Mouse (Mus musculus): ENCODE data around the gene Gpx3. TPM values are rescaled to one million over a fixed set of nuclear protein-coding genes. Genes with fewer than 3 reads are reported as not detected.
"Not testable (repeated sequence)": the region's sequence is repeated elsewhere in the genome, so short reads cannot be mapped to it uniquely, and the experiment has no call there.

Gene Gpx3
- polyA plus RNA-seq, 1 experiment, result 2.0 TPM

GRCm38 (mm10) chr11:54885406-54885805 lies 16.8 kb upstream of the Gpx3 start:
- TF ChIP-seq MYOG (IDR thresholded peaks at IDR 0.05; ENCODE audit: control insufficient read depth, extremely low read depth, insufficient read length) (no peak), MAX (IDR thresholded peaks at IDR 0.05) (no peak), FOSL1 (IDR thresholded peaks at IDR 0.05; ENCODE audit: insufficient read depth, low read length, poor library complexity, severe bottlenecking) (no peak), MYOD1 (IDR thresholded peaks at IDR 0.05; ENCODE audit: control insufficient read depth, insufficient read length, low read depth) (no peak), CTCF (IDR thresholded peaks at IDR 0.05; ENCODE audit: control insufficient read depth, insufficient read depth, insufficient read length) (no peak), CEBPB (IDR thresholded peaks at IDR 0.05; ENCODE audit: low read depth) (no peak), USF1 (IDR thresholded peaks at IDR 0.05; ENCODE audit: low read depth) (no peak)
- H3K27me3 ChIP-seq (ENCODE audit: control insufficient read depth, insufficient read depth, insufficient read length), result no peaks in the 10 kb centered on the region
- H3K36me3 ChIP-seq (ENCODE audit: control insufficient read depth, insufficient read depth), result no peaks in the 10 kb centered on the region
- no peaks in the 10 kb centered on the region for H3K79me2 ChIP-seq (ENCODE audit: control insufficient read depth, insufficient read depth)
- H3K4me3 ChIP-seq (ENCODE audit: insufficient read depth, poor library complexity, severe bottlenecking), result no peak overlapping the region
- H3ac ChIP-seq (ENCODE audit: control insufficient read depth, insufficient read length, low read depth), result no peak overlapping the region
- H3K79me3 ChIP-seq (ENCODE audit: low read depth), result no peaks in the 10 kb centered on the region

GRCm38 (mm10) chr11:54887927-54888326 lies 14.3 kb upstream of the Gpx3 start:
- Histone ChIP-seq H3K79me3 (ENCODE audit: low read depth) (no peaks in the 10 kb centered on the region), H3K36me3 (ENCODE audit: control insufficient read depth, insufficient read depth) (no peaks in the 10 kb centered on the region), H3K27me3 (ENCODE audit: control insufficient read depth, insufficient read depth, insufficient read length) (no peaks in the 10 kb centered on the region), H3K79me2 (ENCODE audit: control insufficient read depth, insufficient read depth) (no peaks in the 10 kb centered on the region), H3ac (ENCODE audit: control insufficient read depth, insufficient read length, low read depth) (no peak overlapping the region), H3K4me3 (ENCODE audit: insufficient read depth, poor library complexity, severe bottlenecking) (no peak overlapping the region)
- TF ChIP-seq MYOG (IDR thresholded peaks at IDR 0.05; ENCODE audit: control insufficient read depth, extremely low read depth, insufficient read length) (no peak), CTCF (IDR thresholded peaks at IDR 0.05; ENCODE audit: control insufficient read depth, insufficient read depth, insufficient read length) (no peak), USF1 (IDR thresholded peaks at IDR 0.05; ENCODE audit: low read depth) (no peak), MAX (IDR thresholded peaks at IDR 0.05) (no peak), CEBPB (IDR thresholded peaks at IDR 0.05; ENCODE audit: low read depth) (no peak), MYOD1 (IDR thresholded peaks at IDR 0.05; ENCODE audit: control insufficient read depth, insufficient read length, low read depth) (no peak), FOSL1 (IDR thresholded peaks at IDR 0.05; ENCODE audit: insufficient read depth, low read length, poor library complexity, severe bottlenecking) (no peak)

- TF ChIP-seq MYOG (IDR thresholded peaks at IDR 0.05; ENCODE audit: control insufficient read depth, extremely low read depth, insufficient read length), result no peak
- no peak for TF ChIP-seq MAX (IDR thresholded peaks at IDR 0.05)
- TF ChIP-seq CTCF (IDR thresholded peaks at IDR 0.05; ENCODE audit: control insufficient read depth, insufficient read depth, insufficient read length), result no peak
- no peak for TF ChIP-seq USF1 (IDR thresholded peaks at IDR 0.05; ENCODE audit: low read depth)
- TF ChIP-seq MYOD1 (IDR thresholded peaks at IDR 0.05; ENCODE audit: control insufficient read depth, insufficient read length, low read depth), result no peak
- H3K36me3 ChIP-seq (ENCODE audit: control insufficient read depth, insufficient read depth), result no peaks in the 10 kb centered on the region
- H3K4me3 ChIP-seq (ENCODE audit: insufficient read depth, poor library complexity, severe bottlenecking), result no peak overlapping the region
- H3K79me2 ChIP-seq (ENCODE audit: control insufficient read depth, insufficient read depth), result no peaks in the 10 kb centered on the region
- H3K27me3 ChIP-seq (ENCODE audit: control insufficient read depth, insufficient read depth, insufficient read length), result no peaks in the 10 kb centered on the region
- H3K79me3 ChIP-seq (ENCODE audit: low read depth), result no peaks in the 10 kb centered on the region
- H3ac ChIP-seq (ENCODE audit: control insufficient read depth, insufficient read length, low read depth), result no peak overlapping the region
Measured at GRCm38 (mm10) chr11:54891341-54891740, 10.9 kb upstream of the Gpx3 start.

- Histone ChIP-seq H3K36me3 (ENCODE audit: control insufficient read depth, insufficient read depth) (no peaks in the 10 kb centered on the region), H3ac (ENCODE audit: control insufficient read depth, insufficient read length, low read depth) (no peak overlapping the region), H3K79me2 (ENCODE audit: control insufficient read depth, insufficient read depth) (no peaks in the 10 kb centered on the region), H3K4me3 (ENCODE audit: insufficient read depth, poor library complexity, severe bottlenecking) (no peak overlapping the region), H3K27me3 (ENCODE audit: control insufficient read depth, insufficient read depth, insufficient read length) (no peaks in the 10 kb centered on the region), H3K79me3 (ENCODE audit: low read depth) (no peaks in the 10 kb centered on the region)
- TF ChIP-seq FOSL1 (IDR thresholded peaks at IDR 0.05; ENCODE audit: insufficient read depth, low read length, poor library complexity, severe bottlenecking) (no peak), MYOD1 (IDR thresholded peaks at IDR 0.05; ENCODE audit: control insufficient read depth, insufficient read length, low read depth) (peak; percentile 51)
Measured at GRCm38 (mm10) chr11:54892091-54892490, 10.2 kb upstream of the Gpx3 start.

- no peak overlapping the region for H3K4me3 ChIP-seq (ENCODE audit: insufficient read depth, poor library complexity, severe bottlenecking)
- TF ChIP-seq FOSL1 (IDR thresholded peaks at IDR 0.05; ENCODE audit: insufficient read depth, low read length, poor library complexity, severe bottlenecking) (no peak), MAX (IDR thresholded peaks at IDR 0.05) (no peak), MYOG (IDR thresholded peaks at IDR 0.05; ENCODE audit: control insufficient read depth, extremely low read depth, insufficient read length) (no peak), MYOD1 (IDR thresholded peaks at IDR 0.05; ENCODE audit: control insufficient read depth, insufficient read length, low read depth) (no peak), USF1 (IDR thresholded peaks at IDR 0.05; ENCODE audit: low read depth) (no peak)
- no peaks in the 10 kb centered on the region for H3K36me3 ChIP-seq (ENCODE audit: control insufficient read depth, insufficient read depth)
- H3ac ChIP-seq (ENCODE audit: control insufficient read depth, insufficient read length, low read depth), result no peak overlapping the region
- no peaks in the 10 kb centered on the region for H3K79me2 ChIP-seq (ENCODE audit: control insufficient read depth, insufficient read depth)
- no peaks in the 10 kb centered on the region for H3K79me3 ChIP-seq (ENCODE audit: low read depth)
- no peaks in the 10 kb centered on the region for H3K27me3 ChIP-seq (ENCODE audit: control insufficient read depth, insufficient read depth, insufficient read length)
Measured at GRCm38 (mm10) chr11:54894589-54894988, 7.7 kb upstream of the Gpx3 start.

GRCm38 (mm10) chr11:54896646-54897045 lies 5.6 kb upstream of the Gpx3 start:
- H3K36me3 ChIP-seq (ENCODE audit: control insufficient read depth, insufficient read depth); H3ac ChIP-seq (ENCODE audit: control insufficient read depth, insufficient read length, low read depth); H3K79me3 ChIP-seq (ENCODE audit: low read depth); H3K79me2 ChIP-seq (ENCODE audit: control insufficient read depth, insufficient read depth); H3K4me3 ChIP-seq (ENCODE audit: insufficient read depth, poor library complexity, severe bottlenecking); H3K27me3 ChIP-seq (ENCODE audit: control insufficient read depth, insufficient read depth, insufficient read length): not testable (repeated sequence)

Measured in C2C12 (cell line).